Mouse (Mus musculus): ENCODE data around the gene Gart. TPM values are rescaled to one million over a fixed set of nuclear protein-coding genes. Genes with fewer than 3 reads are reported as not detected.

Gene Gart
- polyA plus RNA-seq (2012; rRNA removed): 30.3 and 39.4 TPM in 2 replicates

- Histone ChIP-seq H3K36me3 (ENCODE audit: control insufficient read depth, insufficient read depth, low read length) (no peaks in the 10 kb centered on the region; the same call in 1 of the 2 replicates), H3K27me3 (replicated peaks; ENCODE audit: control insufficient read depth, insufficient read depth, low read length) (no peaks in the 10 kb centered on the region), H3K4me3 (ENCODE audit: insufficient read depth, low read depth, low read length) (peak within 1 kb of the TSS; percentile 81), H3K27ac (ENCODE audit: insufficient read depth, low read depth, low read length) (peak within 1 kb of the TSS; percentile 98), H3K4me1 (ENCODE audit: control insufficient read depth, insufficient read depth, low read length) (peaks cover 6% of the 10 kb centered on the region; the same call in 1 of the 2 replicates)
- no peak for TF ChIP-seq CTCF (conservative IDR thresholded peaks at IDR 0.05; ENCODE audit: insufficient read depth, insufficient read length, low read depth, low read length)
- peak; percentile 93 for TF ChIP-seq POLR2A (IDR thresholded peaks at IDR 0.05; ENCODE audit: low read depth, low read length)
- DNase-seq: peak; percentile 97
- under 1% methylated on average over 59 of the region's 59 CpGs for WGBS
Measured at GRCm38 (mm10) chr16:91646681-91647419, at the start of gene Gart. Gene Gart (minus strand): TSS chr16:91646952.

- H3K4me3 ChIP-seq (ENCODE audit: insufficient read depth, low read depth, low read length): no peak overlapping the region
Measured at GRCm38 (mm10) chr16:91695108-91695755, 48.5 kb upstream of the Gart start.

GRCm38 (mm10) chr16:91694455-91695084 lies 47.8 kb upstream of the Gart start:
- no peak overlapping the region for H3K4me3 ChIP-seq (ENCODE audit: insufficient read depth, low read depth, low read length)
- DNase-seq: peak; percentile 73

More at GRCm38 (mm10) chr16:91695108-91695755, 48.5 kb upstream of the Gart start:
- Histone ChIP-seq H3K36me3 (ENCODE audit: control insufficient read depth, insufficient read depth, low read length) (no peaks in the 10 kb centered on the region; the same call in 1 of the 2 replicates), H3K4me1 (ENCODE audit: control insufficient read depth, insufficient read depth, low read length) (no peaks in the 10 kb centered on the region; the same call in 1 of the 2 replicates), H3K27me3 (replicated peaks; ENCODE audit: control insufficient read depth, insufficient read depth, low read length) (no peaks in the 10 kb centered on the region), H3K27ac (ENCODE audit: insufficient read depth, low read depth, low read length) (peak overlapping the region; percentile 51; the same call in 1 of the 2 replicates)
- TF ChIP-seq CTCF (conservative IDR thresholded peaks at IDR 0.05; ENCODE audit: insufficient read depth, insufficient read length, low read depth, low read length) (no peak), POLR2A (IDR thresholded peaks at IDR 0.05; ENCODE audit: low read depth, low read length) (no peak)
- WGBS: 28% methylated on average over 8 of the region's 8 CpGs
- DNase-seq: peak; percentile 44

GRCm38 (mm10) chr16:91689791-91690190 lies 43.0 kb upstream of the Gart start:
- Histone ChIP-seq H3K36me3 (ENCODE audit: control insufficient read depth, insufficient read depth, low read length) (no peaks in the 10 kb centered on the region), H3K4me3 (ENCODE audit: insufficient read depth, low read depth, low read length) (no peak overlapping the region), H3K27ac (ENCODE audit: insufficient read depth, low read depth, low read length) (no peak overlapping the region), H3K4me1 (ENCODE audit: control insufficient read depth, insufficient read depth, low read length) (peaks cover 4% of the 10 kb centered on the region; the same call in 1 of the 2 replicates), H3K27me3 (replicated peaks; ENCODE audit: control insufficient read depth, insufficient read depth, low read length) (no peaks in the 10 kb centered on the region)
- 72% methylated on average over 7 of the region's 7 CpGs for whole genome bisulfite sequencing
- DNase-seq: no peak
- no peak for TF ChIP-seq POLR2A (IDR thresholded peaks at IDR 0.05; ENCODE audit: low read depth, low read length)
- no peak for TF ChIP-seq CTCF (conservative IDR thresholded peaks at IDR 0.05; ENCODE audit: insufficient read depth, insufficient read length, low read depth, low read length)

More at GRCm38 (mm10) chr16:91694455-91695084, 47.8 kb upstream of the Gart start:
- no peak overlapping the region for H3K27ac ChIP-seq (ENCODE audit: insufficient read depth, low read depth, low read length)
- no peaks in the 10 kb centered on the region for H3K27me3 ChIP-seq (replicated peaks; ENCODE audit: control insufficient read depth, insufficient read depth, low read length)
- no peak for TF ChIP-seq POLR2A (IDR thresholded peaks at IDR 0.05; ENCODE audit: low read depth, low read length)
- TF ChIP-seq CTCF (conservative IDR thresholded peaks at IDR 0.05; ENCODE audit: insufficient read depth, insufficient read length, low read depth, low read length): peak; percentile 92
- no peaks in the 10 kb centered on the region; the same call in 1 of the 2 replicates for H3K36me3 ChIP-seq (ENCODE audit: control insufficient read depth, insufficient read depth, low read length)
- H3K4me1 ChIP-seq (ENCODE audit: control insufficient read depth, insufficient read depth, low read length): no peaks in the 10 kb centered on the region; the same call in 1 of the 2 replicates
- WGBS: 28% methylated on average over 14 of the region's 14 CpGs

GRCm38 (mm10) chr16:91688619-91689334 lies 42.0 kb upstream of the Gart start, which contains the start of gene Donson:
Gene Donson (minus strand): TSS chr16:91688770.
- no peaks in the 10 kb centered on the region for H3K27me3 ChIP-seq (replicated peaks; ENCODE audit: control insufficient read depth, insufficient read depth, low read length)
- TF ChIP-seq POLR2A (IDR thresholded peaks at IDR 0.05; ENCODE audit: low read depth, low read length) (peak; percentile 5), CTCF (conservative IDR thresholded peaks at IDR 0.05; ENCODE audit: insufficient read depth, insufficient read length, low read depth, low read length) (no peak)
- DNase-seq: peak; percentile 96
- no peaks in the 10 kb centered on the region for H3K36me3 ChIP-seq (ENCODE audit: control insufficient read depth, insufficient read depth, low read length)
- H3K4me3 ChIP-seq (ENCODE audit: insufficient read depth, low read depth, low read length): peak within 1 kb of the TSS; percentile 91
- WGBS: under 1% methylated on average over 70 of the region's 71 CpGs
- H3K27ac ChIP-seq (ENCODE audit: insufficient read depth, low read depth, low read length): peak within 1 kb of the TSS; percentile 58
- H3K4me1 ChIP-seq (ENCODE audit: control insufficient read depth, insufficient read depth, low read length): 0 out of 2 replicates have a peak, but pooled peaks cover 4% of the 10 kb centered on the region

- WGBS: 3% methylated on average over 51 of the region's 51 CpGs
- peak overlapping the region; percentile 60 for H3K4me3 ChIP-seq (ENCODE audit: insufficient read depth, low read depth, low read length)
- no peaks in the 10 kb centered on the region for H3K36me3 ChIP-seq (ENCODE audit: control insufficient read depth, insufficient read depth, low read length)
- DNase-seq: no peak
- no peak overlapping the region for H3K27ac ChIP-seq (ENCODE audit: insufficient read depth, low read depth, low read length)
- 0 out of 2 replicates have a peak, but pooled peaks cover 4% of the 10 kb centered on the region for H3K4me1 ChIP-seq (ENCODE audit: control insufficient read depth, insufficient read depth, low read length)
- H3K27me3 ChIP-seq (replicated peaks; ENCODE audit: control insufficient read depth, insufficient read depth, low read length): no peaks in the 10 kb centered on the region
- TF ChIP-seq POLR2A (IDR thresholded peaks at IDR 0.05; ENCODE audit: low read depth, low read length) (no peak), CTCF (conservative IDR thresholded peaks at IDR 0.05; ENCODE audit: insufficient read depth, insufficient read length, low read depth, low read length) (no peak)
Measured at GRCm38 (mm10) chr16:91688023-91688618, 41.4 kb upstream of the Gart start.

Measured in kidney, adult 2 months (tissue).